Mouse (Mus musculus) neutrophil, adult 5-6 weeks (primary cell): ENCODE results near the gene 4921517D22Rik. TPM values are rescaled to one million over a fixed set of nuclear protein-coding genes. Genes with fewer than 3 reads are reported as not detected.
"Not testable (repeated sequence)": the region's sequence is repeated elsewhere in the genome, so short reads cannot be mapped to it uniquely, and the experiment has no call there.

ENCODE experiments used
- ATAC-seq: fragments of 151-379, 151-347 bp; 2 replicates; pipeline ENCODE4 v1.8.0; 2017; ENCODE audit warnings: mild to moderate bottlenecking, moderate TSS enrichment; ENCODE audit not compliant: insufficient number of reproducible peaks, poor library complexity, low FRiP score, severe bottlenecking; ENCODE audit errors: extremely low read depth
- total RNA-seq: library from RNA; stranded (forward); fragments of 200-1000 nt; gene quantifications from 2 replicates; pipeline ENCODE4 v1.2.3, GENCODE M21; 2017

The 4921517D22Rik gene
- total RNA-seq, result 0.23 TPM in 1 of 2 replicates, not detected in the other

GRCm38 (mm10) chr13:59694008-59694407, at the start of gene 4921517D22Rik:
TSS of gene 4921517D22Rik (minus strand) at chr13:59694108.
- ATAC-seq, result no peak

GRCm38 (mm10) chr13:59741697-59742096, 47.8 kb upstream of the 4921517D22Rik start:
- no peak for ATAC-seq

GRCm38 (mm10) chr13:59741096-59741495, 47.2 kb upstream of the 4921517D22Rik start:
- no peak for ATAC-seq

- no peak for ATAC-seq
Observed at GRCm38 (mm10) chr13:59739397-59739796, 45.5 kb upstream of the 4921517D22Rik start.

GRCm38 (mm10) chr13:59738455-59738854, 44.5 kb upstream of the 4921517D22Rik start:
- ATAC-seq, result no peak

- ATAC-seq, result no peak
Observed at GRCm38 (mm10) chr13:59735190-59735589, 41.3 kb upstream of the 4921517D22Rik start.

GRCm38 (mm10) chr13:59734347-59734746, 40.4 kb upstream of the 4921517D22Rik start:
- ATAC-seq, result not testable (repeated sequence)

- no peak for ATAC-seq
Observed at GRCm38 (mm10) chr13:59733936-59734335, 40.0 kb upstream of the 4921517D22Rik start.

- ATAC-seq, result no peak
Observed at GRCm38 (mm10) chr13:59731652-59732051, 37.7 kb upstream of the 4921517D22Rik start, which contains the start of gene Spata31d1d. TSS of gene Spata31d1d (minus strand) at chr13:59731752.

GRCm38 (mm10) chr13:59728378-59729093, 34.6 kb upstream of the 4921517D22Rik start:
- ATAC-seq, result peak; percentile 77

- no peak for ATAC-seq
Observed at GRCm38 (mm10) chr13:59726139-59726867, 32.4 kb upstream of the 4921517D22Rik start.

GRCm38 (mm10) chr13:59722089-59722488, 28.2 kb upstream of the 4921517D22Rik start:
- ATAC-seq, result not testable (repeated sequence)

- no peak for ATAC-seq
Observed at GRCm38 (mm10) chr13:59719475-59719874, 25.6 kb upstream of the 4921517D22Rik start.

GRCm38 (mm10) chr13:59718857-59719440, 25.0 kb upstream of the 4921517D22Rik start:
- not testable (repeated sequence) for ATAC-seq

GRCm38 (mm10) chr13:59713710-59714109, 19.8 kb upstream of the 4921517D22Rik start:
- no peak for ATAC-seq

GRCm38 (mm10) chr13:59711984-59712383, 18.1 kb upstream of the 4921517D22Rik start, which contains the start of gene Spata31d1b:
TSS of gene Spata31d1b (plus strand) at chr13:59712284.
- ATAC-seq, result not testable (repeated sequence)

GRCm38 (mm10) chr13:59710230-59710629, 16.3 kb upstream of the 4921517D22Rik start, which contains the start of gene Spata31d1a:
TSS of gene Spata31d1a (minus strand) at chr13:59710330.
- ATAC-seq, result no peak

- no peak for ATAC-seq
Observed at GRCm38 (mm10) chr13:59704562-59704961, 10.7 kb upstream of the 4921517D22Rik start.

- ATAC-seq, result no peak
Observed at GRCm38 (mm10) chr13:59703514-59703913, 9.6 kb upstream of the 4921517D22Rik start.
